Comparison of ENCODE assay signal across 22 mouse cellular contexts in the genomic region with DNA sequence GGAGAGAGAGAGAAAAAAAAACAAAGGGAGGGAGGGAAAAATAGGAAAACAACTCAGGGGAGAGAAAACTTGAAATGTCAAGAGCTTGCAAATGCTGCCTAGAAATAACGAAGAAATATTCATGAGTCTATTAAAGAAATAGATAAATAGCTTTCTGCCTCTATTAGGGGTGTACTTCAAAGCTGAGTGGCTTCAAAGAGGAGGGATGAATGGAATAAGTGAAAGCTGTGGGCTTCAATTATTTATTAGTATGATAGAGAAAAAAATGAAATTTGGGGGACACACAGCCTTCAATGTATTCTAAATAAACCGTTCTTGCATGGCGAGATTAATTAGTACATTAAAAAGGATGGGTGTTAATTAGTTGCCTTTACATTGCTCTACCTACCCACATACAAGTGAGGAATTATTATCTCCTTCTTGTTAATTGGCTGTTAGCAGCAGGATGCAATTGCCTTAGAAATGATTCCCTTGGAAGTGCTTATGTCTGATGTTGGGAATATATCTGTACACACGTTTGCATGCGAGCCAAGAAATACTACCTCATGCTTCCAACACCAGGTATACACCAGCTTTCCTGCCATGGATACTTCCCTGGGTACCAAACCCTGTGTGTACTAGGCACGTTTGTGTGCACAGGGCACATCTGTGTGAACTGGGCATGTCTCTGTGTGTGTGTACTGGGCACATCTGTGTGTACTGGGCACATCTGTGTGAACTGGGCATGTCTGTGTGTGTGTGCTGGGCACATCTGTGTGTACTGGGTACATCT.
DNase-seq lines count a peak whose midpoint lies in the region; ATAC-seq and TF ChIP-seq lines count a peak whose summit lies in the region.
"Had no signal": no experiment of that assay in that cellular context is flagged by ENCODE, and none has a peak within 500 bp of the region (broad histone marks: within the 10 kb centered on the region; RNA-seq: fewer than 3 reads in every experiment).

No protein-coding gene starts in this region.

- no peaks in the 10 kb centered on the region for H3K4me1 ChIP-seq in forebrain, embryonic 11.5 days (replicated peaks; ENCODE audit: control insufficient read depth, insufficient read depth, low read length)
- 0 out of 2 replicates have a peak, but pooled peaks cover 5% of the 10 kb centered on the region for H3K4me1 ChIP-seq in forebrain, embryonic 10.5 days
- H3K4me1 ChIP-seq in midbrain, embryonic 14.5 days (ENCODE audit: control insufficient read depth, insufficient read depth, low read length), result no peaks in the 10 kb centered on the region
- no peaks in the 10 kb centered on the region for H3K4me1 ChIP-seq in midbrain, embryonic 11.5 days (ENCODE audit: control insufficient read depth, insufficient read depth, low read length)
- H3K4me1 ChIP-seq in midbrain, postnatal 0 days (ENCODE audit: insufficient read depth, low read length), result no peaks in the 10 kb centered on the region
- H3K4me1 ChIP-seq: embryonic facial prominence, embryonic 13.5 days; heart, embryonic 12.5 days; hindbrain, embryonic 10.5 days; hindbrain, embryonic 15.5 days had no signal

- peak; percentile 39; the same call in 1 of the 2 replicates for ATAC-seq in forebrain, embryonic 11.5 days (replicated peaks; ENCODE audit: low FRiP score)
- ATAC-seq in midbrain, embryonic 14.5 days (ENCODE audit: low FRiP score, low TSS enrichment), result no peak
- ATAC-seq in midbrain, embryonic 11.5 days (ENCODE audit: low FRiP score), result no peak
- ATAC-seq in midbrain, postnatal 0 days (ENCODE audit: low FRiP score), result 0 out of 2 replicates have a peak, but pooled peaks have one; percentile 23
- ATAC-seq: CD4-positive, CD25-positive, alpha-beta regulatory T cell, adult 4 months; forebrain, embryonic 16.5 days; inflammation-experienced regulatory T-cells, adult 6 months had no signal

- no peak for DNase-seq in forebrain, embryonic 11.5 days (ENCODE audit: low spot score)
- no peak for DNase-seq in forebrain, embryonic 10.5 days (ENCODE audit: extremely low spot score, low spot score)
- DNase-seq in midbrain, embryonic 14.5 days, result peak; percentile 53
- DNase-seq in midbrain, embryonic 11.5 days (ENCODE audit: low spot score, missing footprints), result no peak
- no peak for DNase-seq in midbrain, postnatal 0 days (ENCODE audit: low spot score)
- DNase-seq in adrenal gland, adult 2 months, result no peak
- no peak for DNase-seq in frontal cortex, postnatal 25 days (ENCODE audit: low spot score in 2 of 2)
- DNase-seq: adrenal gland, postnatal 14 days; B cell, adult 2 months; cerebellum, adult 18-20 months; cerebellum, adult 9-11 months; cerebellum, postnatal 36 days; gastrocnemius, adult 2 months; gastrocnemius, postnatal 25 days had no signal

- H3K4me2 ChIP-seq in forebrain, embryonic 11.5 days (ENCODE audit: low read depth, low read length, severe bottlenecking), result no peak overlapping the region
- no peak overlapping the region for H3K4me2 ChIP-seq in midbrain, embryonic 14.5 days (ENCODE audit: low read length)
- H3K4me2 ChIP-seq in midbrain, embryonic 11.5 days, result no peak overlapping the region
- no peak overlapping the region for H3K4me2 ChIP-seq in midbrain, postnatal 0 days (ENCODE audit: low read depth, low read length, poor library complexity, severe bottlenecking)
- H3K4me2 ChIP-seq: embryonic facial prominence, embryonic 13.5 days; heart, embryonic 12.5 days; hindbrain, embryonic 15.5 days had no signal

- H3K4me3 ChIP-seq in forebrain, embryonic 11.5 days (ENCODE audit: low read depth, low read length), result no peak overlapping the region
- no peak overlapping the region for H3K4me3 ChIP-seq in forebrain, embryonic 10.5 days
- H3K4me3 ChIP-seq in midbrain, embryonic 14.5 days (replicated peaks; ENCODE audit: low read depth, low read length), result no peak overlapping the region
- H3K4me3 ChIP-seq in midbrain, embryonic 11.5 days (ENCODE audit: low read depth, low read length), result no peak overlapping the region
- no peak overlapping the region for H3K4me3 ChIP-seq in midbrain, postnatal 0 days (ENCODE audit: low read depth, low read length)
- H3K4me3 ChIP-seq: embryonic facial prominence, embryonic 13.5 days; gastrocnemius, adult 2 months; heart, embryonic 12.5 days; hindbrain, embryonic 10.5 days; hindbrain, embryonic 15.5 days had no signal

- no peak overlapping the region for H3K9ac ChIP-seq in forebrain, embryonic 11.5 days (ENCODE audit: low read length)
- H3K9ac ChIP-seq in midbrain, embryonic 14.5 days (replicated peaks; ENCODE audit: low read length), result no peak overlapping the region
- H3K9ac ChIP-seq in midbrain, embryonic 11.5 days (ENCODE audit: low read length), result no peak overlapping the region
- H3K9ac ChIP-seq in midbrain, postnatal 0 days (replicated peaks; ENCODE audit: low read length, poor library complexity, severe bottlenecking), result no peak overlapping the region
- H3K9ac ChIP-seq: embryonic facial prominence, embryonic 13.5 days; heart, embryonic 12.5 days; hindbrain, embryonic 15.5 days had no signal

- H3K9me3 ChIP-seq in forebrain, embryonic 11.5 days (ENCODE audit: control insufficient read depth, low read length), result no peaks in the 10 kb centered on the region
- H3K9me3 ChIP-seq in forebrain, embryonic 10.5 days, result no peaks in the 10 kb centered on the region
- no peaks in the 10 kb centered on the region for H3K9me3 ChIP-seq in midbrain, embryonic 14.5 days (ENCODE audit: control insufficient read depth, low read length)
- no peaks in the 10 kb centered on the region for H3K9me3 ChIP-seq in midbrain, embryonic 11.5 days (ENCODE audit: control insufficient read depth, low read length)
- H3K9me3 ChIP-seq in midbrain, postnatal 0 days (ENCODE audit: low read length), result no peaks in the 10 kb centered on the region
- H3K9me3 ChIP-seq: embryonic facial prominence, embryonic 13.5 days; G1E; hindbrain, embryonic 10.5 days; hindbrain, embryonic 15.5 days had no signal

- TF ChIP-seq CTCF in midbrain, postnatal 0 days (IDR thresholded peaks at IDR 0.05), result no peak

- 67% methylated on average over 6 of the region's 6 CpGs for WGBS in forebrain, embryonic 11.5 days
- WGBS in forebrain, embryonic 10.5 days, result 85% methylated on average over 6 of the region's 6 CpGs
- WGBS in midbrain, embryonic 14.5 days, result 73% methylated on average over 6 of the region's 6 CpGs
- 81% methylated on average over 6 of the region's 6 CpGs for WGBS in midbrain, embryonic 11.5 days
- WGBS in midbrain, postnatal 0 days, result 61% methylated on average over 6 of the region's 6 CpGs

- no peaks in the 10 kb centered on the region for H3K36me3 ChIP-seq in forebrain, embryonic 11.5 days (ENCODE audit: control insufficient read depth, insufficient read depth, low read length)
- H3K36me3 ChIP-seq in forebrain, embryonic 10.5 days (replicated peaks), result no peaks in the 10 kb centered on the region
- H3K36me3 ChIP-seq in midbrain, embryonic 14.5 days (ENCODE audit: control insufficient read depth, insufficient read depth, low read length), result no peaks in the 10 kb centered on the region
- no peaks in the 10 kb centered on the region for H3K36me3 ChIP-seq in midbrain, embryonic 11.5 days (ENCODE audit: control insufficient read depth, insufficient read depth, low read length)
- no peaks in the 10 kb centered on the region for H3K36me3 ChIP-seq in midbrain, postnatal 0 days (ENCODE audit: insufficient read depth, low read length)
- H3K36me3 ChIP-seq: embryonic facial prominence, embryonic 13.5 days; G1E; heart, embryonic 12.5 days; hindbrain, embryonic 10.5 days; hindbrain, embryonic 15.5 days had no signal

- no peak overlapping the region for H3K27ac ChIP-seq in forebrain, embryonic 11.5 days (ENCODE audit: low read depth, low read length)
- H3K27ac ChIP-seq in forebrain, embryonic 10.5 days, result no peak overlapping the region
- H3K27ac ChIP-seq in midbrain, embryonic 14.5 days (replicated peaks; ENCODE audit: low read depth, low read length), result no peak overlapping the region
- no peak overlapping the region for H3K27ac ChIP-seq in midbrain, embryonic 11.5 days (ENCODE audit: low read depth, low read length)
- H3K27ac ChIP-seq in midbrain, postnatal 0 days (ENCODE audit: low read depth, low read length), result 0 out of 2 replicates have a peak overlapping the region, but pooled peaks have one; percentile 18
- H3K27ac ChIP-seq: embryonic facial prominence, embryonic 13.5 days; gastrocnemius, adult 2 months; hindbrain, embryonic 10.5 days; hindbrain, embryonic 15.5 days had no signal

- no peaks in the 10 kb centered on the region for H3K27me3 ChIP-seq in forebrain, embryonic 11.5 days (ENCODE audit: control insufficient read depth, insufficient read depth, low read length)
- H3K27me3 ChIP-seq in forebrain, embryonic 10.5 days (ENCODE audit: poor library complexity, severe bottlenecking), result no peaks in the 10 kb centered on the region
- H3K27me3 ChIP-seq in midbrain, embryonic 14.5 days (ENCODE audit: control insufficient read depth, insufficient read depth, low read length), result no peaks in the 10 kb centered on the region
- H3K27me3 ChIP-seq in midbrain, embryonic 11.5 days (ENCODE audit: control insufficient read depth, insufficient read depth, low read length), result no peaks in the 10 kb centered on the region
- no peaks in the 10 kb centered on the region for H3K27me3 ChIP-seq in midbrain, postnatal 0 days (ENCODE audit: insufficient read depth, low read length)
- H3K27me3 ChIP-seq: embryonic facial prominence, embryonic 13.5 days; heart, embryonic 12.5 days; hindbrain, embryonic 15.5 days had no signal

Comparison
In these comparisons a context has a peak if more than half of its experiments do, and no peak if none do; other contexts are left out.
1. ATAC-seq: peak in forebrain, embryonic 11.5 days (single experiment) and midbrain, postnatal 0 days (single experiment); none in midbrain, embryonic 14.5 days (single experiment) and midbrain, embryonic 11.5 days (single experiment).